Mouse (Mus musculus): Measurements from ENCODE around the gene 1600002K03Rik. TPM values are rescaled to one million over a fixed set of nuclear protein-coding genes. Genes with fewer than 3 reads are reported as not detected.
A peak's percentile ranks its signal among the peaks of the same experiment; 100 is the strongest.

1600002K03Rik gene
- polyA plus RNA-seq, 1 experiment: 11.2 TPM

- WGBS: under 1% methylated on average over 29 of the region's 29 CpGs
- peaks cover 10% of the 10 kb centered on the region for H3K4me1 ChIP-seq (ENCODE audit: control insufficient read depth, insufficient read depth, low read length)
Measured at GRCm38 (mm10) chr10:80141243-80141642, 31.5 kb upstream of the 1600002K03Rik start.

GRCm38 (mm10) chr10:80141786-80142529, 30.8 kb upstream of the 1600002K03Rik start:
- peaks cover 16% of the 10 kb centered on the region for H3K4me1 ChIP-seq (ENCODE audit: control insufficient read depth, insufficient read depth, low read length)
- DNase-seq: peak; percentile 99

More at GRCm38 (mm10) chr10:80141243-80141642, 31.5 kb upstream of the 1600002K03Rik start:
- Histone ChIP-seq H3K27me3 (replicated peaks; ENCODE audit: control insufficient read depth, insufficient read depth, low read length) (no peaks in the 10 kb centered on the region), H3K27ac (ENCODE audit: insufficient read depth, low read depth, low read length) (peak overlapping the region; percentile 78), H3K36me3 (ENCODE audit: control insufficient read depth, insufficient read depth, low read length) (no peaks in the 10 kb centered on the region), H3K4me3 (ENCODE audit: insufficient read depth, low read depth, low read length) (peak overlapping the region; percentile 44)
- TF ChIP-seq CTCF (conservative IDR thresholded peaks at IDR 0.05; ENCODE audit: insufficient read depth, insufficient read length, low read depth, low read length) (peak; percentile 82), POLR2A (IDR thresholded peaks at IDR 0.05; ENCODE audit: low read depth, low read length) (peak; percentile 23)
- DNase-seq: peak; percentile 98

GRCm38 (mm10) chr10:80142530-80142925, 30.2 kb upstream of the 1600002K03Rik start:
- H3K27me3 ChIP-seq (replicated peaks; ENCODE audit: control insufficient read depth, insufficient read depth, low read length): no peaks in the 10 kb centered on the region
- under 1% methylated on average over 15 of the region's 15 CpGs for WGBS
- peak; percentile 79 for DNase-seq
- H3K27ac ChIP-seq (ENCODE audit: insufficient read depth, low read depth, low read length): peak overlapping the region; percentile 96
- H3K36me3 ChIP-seq (ENCODE audit: control insufficient read depth, insufficient read depth, low read length): no peaks in the 10 kb centered on the region
- TF ChIP-seq CTCF (conservative IDR thresholded peaks at IDR 0.05; ENCODE audit: insufficient read depth, insufficient read length, low read depth, low read length) (no peak), POLR2A (IDR thresholded peaks at IDR 0.05; ENCODE audit: low read depth, low read length) (no peak)
- peak overlapping the region; percentile 77 for H3K4me3 ChIP-seq (ENCODE audit: insufficient read depth, low read depth, low read length)
- peaks cover 22% of the 10 kb centered on the region for H3K4me1 ChIP-seq (ENCODE audit: control insufficient read depth, insufficient read depth, low read length)

More at GRCm38 (mm10) chr10:80141786-80142529, 30.8 kb upstream of the 1600002K03Rik start:
- Histone ChIP-seq H3K4me3 (ENCODE audit: insufficient read depth, low read depth, low read length) (peak overlapping the region; percentile 77), H3K36me3 (ENCODE audit: control insufficient read depth, insufficient read depth, low read length) (no peaks in the 10 kb centered on the region), H3K27me3 (replicated peaks; ENCODE audit: control insufficient read depth, insufficient read depth, low read length) (no peaks in the 10 kb centered on the region), H3K27ac (ENCODE audit: insufficient read depth, low read depth, low read length) (peak overlapping the region; percentile 96)
- TF ChIP-seq CTCF (conservative IDR thresholded peaks at IDR 0.05; ENCODE audit: insufficient read depth, insufficient read length, low read depth, low read length) (no peak), POLR2A (IDR thresholded peaks at IDR 0.05; ENCODE audit: low read depth, low read length) (peak; percentile 87)
- under 1% methylated on average over 43 of the region's 43 CpGs for WGBS

GRCm38 (mm10) chr10:80143664-80144063, 29.1 kb upstream of the 1600002K03Rik start:
- H3K4me3 ChIP-seq (ENCODE audit: insufficient read depth, low read depth, low read length): no peak overlapping the region
- 80% methylated on average over 7 of the region's 7 CpGs for whole genome bisulfite sequencing
- no peak for DNase-seq
- no peaks in the 10 kb centered on the region for H3K27me3 ChIP-seq (replicated peaks; ENCODE audit: control insufficient read depth, insufficient read depth, low read length)
- peaks cover 23% of the 10 kb centered on the region for H3K4me1 ChIP-seq (ENCODE audit: control insufficient read depth, insufficient read depth, low read length)
- H3K36me3 ChIP-seq (ENCODE audit: control insufficient read depth, insufficient read depth, low read length): no peaks in the 10 kb centered on the region
- TF ChIP-seq CTCF (conservative IDR thresholded peaks at IDR 0.05; ENCODE audit: insufficient read depth, insufficient read length, low read depth, low read length): no peak
- no peak overlapping the region for H3K27ac ChIP-seq (ENCODE audit: insufficient read depth, low read depth, low read length)

GRCm38 (mm10) chr10:80144159-80144558, 28.6 kb upstream of the 1600002K03Rik start:
- Histone ChIP-seq H3K36me3 (ENCODE audit: control insufficient read depth, insufficient read depth, low read length) (no peaks in the 10 kb centered on the region), H3K4me3 (ENCODE audit: insufficient read depth, low read depth, low read length) (no peak overlapping the region), H3K4me1 (ENCODE audit: control insufficient read depth, insufficient read depth, low read length) (peaks cover 23% of the 10 kb centered on the region), H3K27ac (ENCODE audit: insufficient read depth, low read depth, low read length) (no peak overlapping the region), H3K27me3 (replicated peaks; ENCODE audit: control insufficient read depth, insufficient read depth, low read length) (no peaks in the 10 kb centered on the region)
- WGBS: 87% methylated on average over 12 of the region's 12 CpGs
- no peak for DNase-seq
- no peak for TF ChIP-seq CTCF (conservative IDR thresholded peaks at IDR 0.05; ENCODE audit: insufficient read depth, insufficient read length, low read depth, low read length)
- TF ChIP-seq POLR2A (IDR thresholded peaks at IDR 0.05; ENCODE audit: low read depth, low read length): no peak

- TF ChIP-seq POLR2A (IDR thresholded peaks at IDR 0.05; ENCODE audit: low read depth, low read length) (no peak), CTCF (conservative IDR thresholded peaks at IDR 0.05; ENCODE audit: insufficient read depth, insufficient read length, low read depth, low read length) (peak; percentile 79)
- H3K4me3 ChIP-seq (ENCODE audit: insufficient read depth, low read depth, low read length): no peak overlapping the region
- no peaks in the 10 kb centered on the region for H3K27me3 ChIP-seq (replicated peaks; ENCODE audit: control insufficient read depth, insufficient read depth, low read length)
- peaks cover 3% of the 10 kb centered on the region; the same call in 1 of the 2 replicates for H3K36me3 ChIP-seq (ENCODE audit: control insufficient read depth, insufficient read depth, low read length)
- H3K4me1 ChIP-seq (ENCODE audit: control insufficient read depth, insufficient read depth, low read length): peaks cover 23% of the 10 kb centered on the region
- 65% methylated on average over 20 of the region's 20 CpGs for WGBS
- DNase-seq: peak; percentile 76
- H3K27ac ChIP-seq (ENCODE audit: insufficient read depth, low read depth, low read length): 0 out of 2 replicates have a peak overlapping the region, but pooled peaks have one; percentile 0
Measured at GRCm38 (mm10) chr10:80144864-80145838, 27.6 kb upstream of the 1600002K03Rik start.

Data from kidney, adult 2 months (tissue).